Mouse (Mus musculus) embryo, embryonic 10 days (tissue): ENCODE data around the gene Smurf2.
A peak's percentile ranks its signal among the peaks of the same experiment; 100 is the strongest.
"Not testable (repeated sequence)": the region's sequence is repeated elsewhere in the genome, so short reads cannot be mapped to it uniquely, and the experiment has no call there.

ENCODE experiments used
- DNase-seq: peaks from one replicate; pipeline ENCODE4 v3.0.0-alpha.2; 2015; ENCODE audit warnings: low spot score

Smurf2 gene

GRCm38 (mm10) chr11:106812410-106813136 lies 107.9 kb downstream of the Smurf2 start:
- DNase-seq, result no peak

GRCm38 (mm10) chr11:106807442-106807841 lies 113.1 kb downstream of the Smurf2 start:
- DNase-seq, result not testable (repeated sequence)

- DNase-seq, result no peak
These were observed 118.4 kb downstream of the Smurf2 start for GRCm38 (mm10) chr11:106802069-106802627.

- DNase-seq, result peak; percentile 40
These were observed 124.8 kb downstream of the Smurf2 start for GRCm38 (mm10) chr11:106795679-106796078.

GRCm38 (mm10) chr11:106793846-106794245 lies 126.7 kb downstream of the Smurf2 start:
- DNase-seq, result peak; percentile 13

GRCm38 (mm10) chr11:106789649-106790048 lies 130.9 kb downstream of the Smurf2 start:
- peak; percentile 74 for DNase-seq

GRCm38 (mm10) chr11:106788775-106789459 lies 131.6 kb downstream of the Smurf2 start, which contains the start of the genes Ddx5 and Cep95:
Gene Ddx5 (minus strand): TSS chr11:106789185.
Gene Cep95 (plus strand): TSS chr11:106789252.
- peak; percentile 99 for DNase-seq

- peak; percentile 96 for DNase-seq
These were observed 132.3 kb downstream of the Smurf2 start for GRCm38 (mm10) chr11:106788026-106788774.

- DNase-seq, result peak; percentile 81
These were observed 133.1 kb downstream of the Smurf2 start for GRCm38 (mm10) chr11:106787131-106788025.

GRCm38 (mm10) chr11:106785043-106785442 lies 135.5 kb downstream of the Smurf2 start:
- no peak for DNase-seq

- DNase-seq, result no peak
These were observed 136.0 kb downstream of the Smurf2 start for GRCm38 (mm10) chr11:106784476-106784875.

- no peak for DNase-seq
These were observed 137.4 kb downstream of the Smurf2 start for GRCm38 (mm10) chr11:106782841-106783764.

GRCm38 (mm10) chr11:106782271-106782670 lies 138.2 kb downstream of the Smurf2 start:
- DNase-seq, result not testable (repeated sequence)

- DNase-seq, result no peak
These were observed 139.8 kb downstream of the Smurf2 start for GRCm38 (mm10) chr11:106780590-106781220.

GRCm38 (mm10) chr11:106780089-106780425 lies 140.5 kb downstream of the Smurf2 start:
- DNase-seq, result no peak

- DNase-seq, result peak; percentile 97
These were observed 141.0 kb downstream of the Smurf2 start, which contains the start of gene Polg2 for GRCm38 (mm10) chr11:106779388-106780088. Gene Polg2 (minus strand): TSS chr11:106779537.

- DNase-seq, result peak; percentile 32
These were observed 141.7 kb downstream of the Smurf2 start for GRCm38 (mm10) chr11:106778589-106779387.

GRCm38 (mm10) chr11:106778132-106778531 lies 142.4 kb downstream of the Smurf2 start:
- no peak for DNase-seq
